In the genomic region with DNA sequence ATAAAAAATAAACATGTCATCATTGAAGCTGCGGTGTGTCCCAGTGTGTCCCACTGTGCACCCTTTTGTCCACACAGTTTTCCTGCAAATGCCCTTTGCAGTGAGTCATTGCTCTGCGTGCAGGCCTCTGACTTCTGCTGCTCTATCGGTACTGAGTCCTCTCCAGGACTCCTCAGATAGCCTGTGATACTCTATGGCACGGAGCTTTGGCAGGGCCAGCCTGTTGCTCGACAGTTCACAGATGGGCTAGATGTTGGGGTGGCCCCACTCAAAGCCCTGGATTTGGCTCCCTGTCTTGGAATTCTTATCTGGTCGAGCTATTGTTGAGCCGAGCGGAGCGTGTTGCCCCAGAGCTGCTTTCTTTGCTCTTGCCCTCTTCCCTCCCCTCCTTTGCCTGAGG, we compare ENCODE assay signal across 18 mouse cellular contexts.
DNase-seq lines count a peak whose midpoint lies in the region; ATAC-seq and TF ChIP-seq lines count a peak whose summit lies in the region.
"Had no signal": no experiment of that assay in that cellular context is flagged by ENCODE, and none has a peak within 500 bp of the region (broad histone marks: within the 10 kb centered on the region; RNA-seq: fewer than 3 reads in every experiment).

No protein-coding gene starts in this region.

- no peak for DNase-seq in hindbrain, embryonic 14.5 days (ENCODE audit: low spot score)
- peak; percentile 61 to 83 for DNase-seq in cerebellum, adult 2 months
- DNase-seq in cerebellum, postnatal 36 days: peak; percentile 35 to 52
- DNase-seq in gastrocnemius, postnatal 25 days: no peak
- no peak for DNase-seq in adrenal gland, postnatal 14 days
- no peak for DNase-seq in frontal cortex, postnatal 25 days (ENCODE audit: low spot score in 2 of 2)
- DNase-seq: forebrain, postnatal 0 days; gastrocnemius, postnatal 36 days; kidney, adult 18-20 months; liver, postnatal 0 days; thymus, adult 2 months had no signal

- WGBS in hindbrain, embryonic 13.5 days: 56% methylated on average over 9 of the region's 9 CpGs
- 54% methylated on average over 9 of the region's 9 CpGs for WGBS in hindbrain, embryonic 14.5 days
- 13% methylated on average over 9 of the region's 9 CpGs for WGBS in cerebellum, adult 2 months
- WGBS in heart, embryonic 15.5 days: 29% methylated on average over 9 of the region's 9 CpGs

- H3K4me1 ChIP-seq in hindbrain, embryonic 13.5 days (replicated peaks): peaks cover 29% of the 10 kb centered on the region
- H3K4me1 ChIP-seq in hindbrain, embryonic 14.5 days (replicated peaks; ENCODE audit: control insufficient read depth, insufficient read depth, low read length): peaks cover 16% of the 10 kb centered on the region; the same call in 1 of the 2 replicates
- H3K4me1 ChIP-seq in cerebellum, adult 2 months (ENCODE audit: control insufficient read depth, insufficient read depth, low read length): peaks cover 19% of the 10 kb centered on the region
- peaks cover 31% of the 10 kb centered on the region for H3K4me1 ChIP-seq in heart, embryonic 15.5 days (replicated peaks)

- ATAC-seq in hindbrain, embryonic 13.5 days (ENCODE audit: low FRiP score): no peak
- ATAC-seq in hindbrain, embryonic 14.5 days (ENCODE audit: low FRiP score): no peak
- ATAC-seq in heart, embryonic 15.5 days (replicated peaks; ENCODE audit: insufficient number of reproducible peaks, insufficient read depth, low FRiP score, low read depth): peak; percentile 83
- ATAC-seq: forebrain, postnatal 0 days; liver, postnatal 0 days had no signal

- peak overlapping the region; percentile 40; the same call in 1 of the 2 replicates for H3K27ac ChIP-seq in hindbrain, embryonic 13.5 days
- H3K27ac ChIP-seq in hindbrain, embryonic 14.5 days: no peak overlapping the region
- no peak overlapping the region for H3K27ac ChIP-seq in cerebellum, adult 2 months (ENCODE audit: insufficient read depth, low read length)
- H3K27ac ChIP-seq in heart, embryonic 15.5 days: peak overlapping the region; percentile 71
- H3K27ac ChIP-seq: embryonic facial prominence, embryonic 13.5 days; hindbrain, embryonic 12.5 days; left cerebral cortex, adult 2 months; limb, embryonic 13.5 days had no signal

- TF ChIP-seq CTCF in cerebellum, adult 2 months (IDR thresholded peaks at IDR 0.05; ENCODE audit: borderline replicate concordance, insufficient read depth, low read depth, low read length): no peak

- H3K9ac ChIP-seq in hindbrain, embryonic 13.5 days: no peak overlapping the region
- H3K9ac ChIP-seq in hindbrain, embryonic 14.5 days: no peak overlapping the region
- no peak overlapping the region for H3K9ac ChIP-seq in heart, embryonic 15.5 days
- H3K9ac ChIP-seq: embryonic facial prominence, embryonic 13.5 days; forebrain, postnatal 0 days; hindbrain, embryonic 12.5 days; limb, embryonic 13.5 days; liver, postnatal 0 days had no signal

- no peaks in the 10 kb centered on the region for H3K27me3 ChIP-seq in hindbrain, embryonic 13.5 days
- H3K27me3 ChIP-seq in hindbrain, embryonic 14.5 days (ENCODE audit: control insufficient read depth, insufficient read depth, low read length): no peaks in the 10 kb centered on the region
- H3K27me3 ChIP-seq in cerebellum, adult 2 months (ENCODE audit: control insufficient read depth, insufficient read depth, low read length): no peaks in the 10 kb centered on the region
- H3K27me3 ChIP-seq in heart, embryonic 15.5 days: no peaks in the 10 kb centered on the region
- H3K27me3 ChIP-seq: embryonic facial prominence, embryonic 13.5 days; hindbrain, embryonic 12.5 days; limb, embryonic 13.5 days had no signal

- H3K9me3 ChIP-seq in hindbrain, embryonic 13.5 days: no peaks in the 10 kb centered on the region
- no peaks in the 10 kb centered on the region for H3K9me3 ChIP-seq in hindbrain, embryonic 14.5 days (ENCODE audit: control insufficient read depth, low read length)
- no peaks in the 10 kb centered on the region for H3K9me3 ChIP-seq in heart, embryonic 15.5 days (replicated peaks)
- H3K9me3 ChIP-seq: embryonic facial prominence, embryonic 13.5 days; hindbrain, embryonic 12.5 days; limb, embryonic 13.5 days had no signal

- H3K4me3 ChIP-seq in hindbrain, embryonic 13.5 days: no peak overlapping the region
- no peak overlapping the region for H3K4me3 ChIP-seq in hindbrain, embryonic 14.5 days (replicated peaks; ENCODE audit: low read length)
- no peak overlapping the region for H3K4me3 ChIP-seq in cerebellum, adult 2 months (replicated peaks; ENCODE audit: insufficient read depth, low read depth, low read length)
- H3K4me3 ChIP-seq in heart, embryonic 15.5 days: no peak overlapping the region
- H3K4me3 ChIP-seq: embryonic facial prominence, embryonic 13.5 days; hindbrain, embryonic 12.5 days; left cerebral cortex, adult 2 months; limb, embryonic 13.5 days; myocyte had no signal

- no peak overlapping the region for H3K4me2 ChIP-seq in hindbrain, embryonic 13.5 days
- H3K4me2 ChIP-seq in hindbrain, embryonic 14.5 days (replicated peaks): no peak overlapping the region
- H3K4me2 ChIP-seq in heart, embryonic 15.5 days: no peak overlapping the region
- H3K4me2 ChIP-seq: embryonic facial prominence, embryonic 13.5 days; hindbrain, embryonic 12.5 days; limb, embryonic 13.5 days had no signal

- H3K36me3 ChIP-seq in hindbrain, embryonic 13.5 days: no peaks in the 10 kb centered on the region
- H3K36me3 ChIP-seq in hindbrain, embryonic 14.5 days (replicated peaks; ENCODE audit: control insufficient read depth, insufficient read depth): no peaks in the 10 kb centered on the region
- no peaks in the 10 kb centered on the region for H3K36me3 ChIP-seq in heart, embryonic 15.5 days
- H3K36me3 ChIP-seq: embryonic facial prominence, embryonic 13.5 days; hindbrain, embryonic 12.5 days had no signal

- no peak for TF ChIP-seq POLR2A in cerebellum, adult 2 months (IDR thresholded peaks at IDR 0.05; ENCODE audit: borderline replicate concordance, insufficient read depth, low read length)

Comparison
In these comparisons a context has a peak if more than half of its experiments do, and no peak if none do; other contexts are left out.
1. H3K27ac ChIP-seq: peak in hindbrain, embryonic 13.5 days (single experiment) and heart, embryonic 15.5 days (single experiment); none in hindbrain, embryonic 14.5 days (single experiment) and cerebellum, adult 2 months (single experiment).
2. DNase-seq: peak in cerebellum, adult 2 months (2 of 2) and cerebellum, postnatal 36 days (2 of 2); none in hindbrain, embryonic 14.5 days (single experiment), gastrocnemius, postnatal 25 days (single experiment), adrenal gland, postnatal 14 days (single experiment) and frontal cortex, postnatal 25 days (0 of 2).